Mouse (Mus musculus): Measurements from ENCODE around the gene Gdf11.

Gdf11 gene

GRCm38 (mm10) chr10:128919203-128919631, 27.7 kb upstream of the Gdf11 start:
- no peak for DNase-seq

- no peak for DNase-seq
These were observed 26.7 kb upstream of the Gdf11 start for GRCm38 (mm10) chr10:128918246-128918645.

GRCm38 (mm10) chr10:128917400-128917799, 25.9 kb upstream of the Gdf11 start:
- DNase-seq, result no peak

GRCm38 (mm10) chr10:128916665-128917064, 25.1 kb upstream of the Gdf11 start:
- DNase-seq, result no peak

GRCm38 (mm10) chr10:128915550-128915949, 24.0 kb upstream of the Gdf11 start:
- DNase-seq, result no peak

GRCm38 (mm10) chr10:128913696-128914095, 22.2 kb upstream of the Gdf11 start:
- no peak for DNase-seq

- peak; percentile 57 to 83 for DNase-seq
These were observed 21.7 kb upstream of the Gdf11 start for GRCm38 (mm10) chr10:128913219-128913618.

- DNase-seq, result no peak
These were observed 21.3 kb upstream of the Gdf11 start for GRCm38 (mm10) chr10:128912791-128913190.

- no peak for DNase-seq
These were observed 20.8 kb upstream of the Gdf11 start for GRCm38 (mm10) chr10:128912268-128912667.

GRCm38 (mm10) chr10:128911430-128911829, 19.9 kb upstream of the Gdf11 start:
- no peak for DNase-seq

- DNase-seq, result no peak
These were observed 18.7 kb upstream of the Gdf11 start for GRCm38 (mm10) chr10:128910066-128910841.

- DNase-seq, result no peak
These were observed 18.1 kb upstream of the Gdf11 start for GRCm38 (mm10) chr10:128909567-128910028.

- DNase-seq, result no peak
These were observed 17.4 kb upstream of the Gdf11 start for GRCm38 (mm10) chr10:128908778-128909448.

- no peak for DNase-seq
These were observed 13.3 kb upstream of the Gdf11 start for GRCm38 (mm10) chr10:128904812-128905211.

- no peak for DNase-seq
These were observed 11.0 kb upstream of the Gdf11 start for GRCm38 (mm10) chr10:128902409-128902988.

- DNase-seq, result no peak
These were observed 9.9 kb upstream of the Gdf11 start for GRCm38 (mm10) chr10:128901409-128901808.

GRCm38 (mm10) chr10:128900698-128901097, 9.2 kb upstream of the Gdf11 start, which contains the start of gene Cd63:
Gene Cd63 (plus strand): TSS chr10:128900989.
- no peak for DNase-seq

GRCm38 (mm10) chr10:128899759-128900490, 8.4 kb upstream of the Gdf11 start:
- no peak for DNase-seq

- DNase-seq, result no peak
These were observed 6.0 kb upstream of the Gdf11 start for GRCm38 (mm10) chr10:128897501-128897900.

GRCm38 (mm10) chr10:128896807-128897206, 5.3 kb upstream of the Gdf11 start:
- no peak for DNase-seq

- DNase-seq, result no peak
These were observed 4.6 kb upstream of the Gdf11 start for GRCm38 (mm10) chr10:128895952-128896693.

GRCm38 (mm10) chr10:128895437-128895836, 3.9 kb upstream of the Gdf11 start:
- peak in 1 of 2 experiments; percentile 67 for DNase-seq

Data from spleen, adult 18-20 months (tissue).